Mouse (Mus musculus): ENCODE measurements around the gene Adcy9. TPM values are rescaled to one million over a fixed set of nuclear protein-coding genes. Genes with fewer than 3 reads are reported as not detected.

The Adcy9 gene
- 7.0 and 11.6 TPM in 2 replicates for total RNA-seq (2017)

DNA sequence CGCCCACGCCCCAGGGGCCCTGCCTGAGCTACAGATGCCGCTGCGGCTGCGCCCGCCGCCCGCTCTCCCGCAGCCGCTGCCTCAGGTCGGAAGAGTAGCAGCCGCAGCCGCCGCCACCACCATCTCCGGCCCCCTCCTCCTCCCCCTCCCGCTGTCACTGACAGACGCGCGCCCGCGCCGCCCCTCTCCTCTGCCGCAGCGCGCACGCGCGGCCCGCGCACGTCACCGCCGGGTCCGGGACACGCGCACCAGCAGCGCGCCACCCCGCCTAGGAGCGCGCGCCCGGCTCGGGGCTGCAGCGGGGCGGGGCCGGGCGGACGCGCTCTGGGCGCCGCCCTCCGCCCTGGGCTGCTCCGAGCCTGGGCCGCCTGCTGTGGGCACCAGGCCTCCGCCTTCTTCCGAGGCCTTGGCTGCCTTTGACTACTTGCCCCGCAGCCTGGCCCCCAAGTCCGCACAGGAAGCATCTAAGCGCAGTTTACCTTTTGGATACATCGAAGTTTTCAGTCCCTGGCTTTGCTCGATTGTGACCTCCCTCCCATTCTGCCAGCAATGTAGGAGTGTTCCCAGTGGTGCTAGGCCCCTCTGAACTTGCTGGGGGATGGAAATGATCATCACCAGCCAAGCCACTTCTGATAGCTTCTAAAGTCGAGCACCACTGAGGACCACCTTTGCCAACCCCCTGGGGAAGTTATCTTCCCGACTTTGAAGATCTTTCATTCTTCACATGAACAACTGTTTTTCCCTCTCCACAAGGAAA is at the start of gene Adcy9:
Gene Adcy9 (minus strand): TSS at position 201 of the 757 bp plus-strand sequence.
- ATAC-seq (replicated peaks; ENCODE audit: low read depth, poor library complexity, severe bottlenecking) = peak; percentile 72

DNA sequence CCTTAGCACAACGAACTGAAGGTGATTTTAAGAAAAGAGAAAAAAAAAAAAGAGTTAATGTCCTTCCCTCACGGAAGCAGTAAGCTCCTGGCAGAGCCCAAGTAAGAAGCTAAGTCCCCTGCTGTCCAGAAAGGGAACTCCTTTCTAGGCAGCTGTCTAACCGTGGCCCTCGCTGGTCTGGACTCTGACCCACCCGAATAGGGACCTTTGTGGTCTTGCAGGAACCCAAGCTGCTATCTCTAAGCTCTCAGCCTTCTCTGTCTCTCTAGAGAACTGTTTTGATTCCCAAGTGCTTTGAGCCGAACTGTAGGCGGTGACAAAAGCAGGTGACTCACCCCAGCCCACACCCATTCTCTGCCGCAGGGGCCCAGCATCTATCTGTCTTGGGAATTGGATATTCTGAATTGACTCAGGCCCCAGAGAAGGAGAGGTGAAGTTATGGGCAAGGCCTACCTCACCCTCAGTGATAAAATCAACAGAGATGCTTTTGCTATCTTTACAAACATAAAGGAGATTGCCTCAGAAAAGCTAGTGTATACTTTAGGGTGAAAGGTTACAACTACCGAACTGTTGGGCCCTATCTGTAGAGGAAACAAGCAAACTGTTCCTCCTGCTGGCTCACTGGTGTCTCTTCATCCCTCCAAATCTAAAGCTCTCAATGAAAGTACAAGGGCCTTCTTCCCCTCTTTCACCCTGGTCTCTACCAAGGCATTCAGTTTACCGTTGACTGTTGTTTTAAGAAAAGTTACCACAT is 49.5 kb upstream of the Adcy9 start:
- peak; percentile 80 for ATAC-seq (replicated peaks; ENCODE audit: low read depth, poor library complexity, severe bottlenecking)

GRCm38 (mm10) chr16:4464529-4465089 is 44.3 kb upstream of the Adcy9 start:
- peak; percentile 62 for ATAC-seq (replicated peaks; ENCODE audit: low read depth, poor library complexity, severe bottlenecking)

GRCm38 (mm10) chr16:4457927-4458326 is 37.6 kb upstream of the Adcy9 start:
- peak; percentile 43; the same call in 1 of the 2 replicates for ATAC-seq (replicated peaks; ENCODE audit: low read depth, poor library complexity, severe bottlenecking)

DNA sequence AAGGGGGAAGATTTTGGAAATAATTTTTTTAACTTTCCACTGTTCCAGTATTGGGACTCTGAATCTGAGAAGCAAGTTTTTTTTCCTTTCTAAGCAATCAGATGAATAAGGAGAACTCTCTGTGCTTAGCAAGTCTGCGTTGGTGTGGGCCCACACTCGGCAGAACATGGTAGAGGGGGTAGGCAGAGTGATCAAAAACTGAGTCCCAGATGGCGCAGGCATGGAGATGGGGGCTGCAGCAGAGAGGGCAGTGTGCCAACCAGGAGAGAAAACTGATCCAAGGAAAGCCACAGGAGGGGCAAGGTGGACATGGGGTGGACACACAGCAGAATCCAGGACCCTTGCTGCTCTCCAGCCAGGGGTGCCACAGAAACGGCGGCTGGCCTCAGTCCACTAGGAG is 36.1 kb upstream of the Adcy9 start:
- ATAC-seq (replicated peaks; ENCODE audit: low read depth, poor library complexity, severe bottlenecking) = no peak

DNA sequence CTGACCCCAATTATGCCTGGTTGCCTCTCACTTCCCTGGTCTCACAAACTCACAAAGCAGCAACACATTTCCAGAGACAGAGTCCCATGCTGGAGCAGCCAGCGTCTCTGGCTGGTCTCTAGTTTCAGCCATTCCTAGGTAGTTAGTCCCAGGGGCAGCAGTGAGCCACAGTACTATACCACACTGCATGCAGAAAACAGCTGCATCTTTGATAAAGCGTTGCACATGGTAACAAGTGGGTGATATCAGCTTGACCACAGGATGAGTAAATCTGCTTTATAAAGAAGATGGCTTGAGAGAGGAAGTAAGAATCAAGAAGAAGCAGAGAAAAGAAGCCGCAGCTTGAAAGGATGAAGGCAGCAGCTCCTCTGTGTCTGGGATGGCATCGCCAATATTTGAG is 35.4 kb upstream of the Adcy9 start:
- ATAC-seq (replicated peaks; ENCODE audit: low read depth, poor library complexity, severe bottlenecking) = peak; percentile 74

GRCm38 (mm10) chr16:4454563-4454962 is 34.3 kb upstream of the Adcy9 start:
- no peak for ATAC-seq (replicated peaks; ENCODE audit: low read depth, poor library complexity, severe bottlenecking)

GRCm38 (mm10) chr16:4449418-4449817 is 29.1 kb upstream of the Adcy9 start:
- ATAC-seq (replicated peaks; ENCODE audit: low read depth, poor library complexity, severe bottlenecking) = no peak

- peak; percentile 47; the same call in 1 of the 2 replicates for ATAC-seq (replicated peaks; ENCODE audit: low read depth, poor library complexity, severe bottlenecking)
Observed at GRCm38 (mm10) chr16:4448235-4448634, 27.9 kb upstream of the Adcy9 start.

GRCm38 (mm10) chr16:4446395-4446794 is 26.1 kb upstream of the Adcy9 start:
- ATAC-seq (replicated peaks; ENCODE audit: low read depth, poor library complexity, severe bottlenecking) = no peak

DNA sequence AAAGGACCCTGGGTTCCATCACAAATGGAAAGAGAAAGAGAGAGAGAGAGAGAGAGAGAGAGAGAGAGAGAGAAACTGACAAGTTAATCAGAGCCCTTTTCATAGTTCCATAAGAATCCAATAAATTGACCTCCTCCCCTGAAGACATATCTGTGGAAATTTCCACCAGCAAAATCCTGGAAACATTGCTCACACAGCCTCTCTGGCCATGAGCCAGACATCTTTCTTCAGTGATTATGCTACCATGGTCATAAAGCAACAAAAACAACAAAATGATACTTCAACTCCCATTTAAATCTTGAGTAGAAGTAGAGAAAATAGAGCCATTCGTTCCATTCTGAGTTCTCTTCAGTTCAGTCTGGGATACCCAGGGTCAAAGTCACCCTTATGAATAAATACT is 24.1 kb upstream of the Adcy9 start:
- ATAC-seq (replicated peaks; ENCODE audit: low read depth, poor library complexity, severe bottlenecking) = no peak

- ATAC-seq (replicated peaks; ENCODE audit: low read depth, poor library complexity, severe bottlenecking) = no peak
Observed at GRCm38 (mm10) chr16:4439302-4440066, 19.2 kb upstream of the Adcy9 start.

DNA sequence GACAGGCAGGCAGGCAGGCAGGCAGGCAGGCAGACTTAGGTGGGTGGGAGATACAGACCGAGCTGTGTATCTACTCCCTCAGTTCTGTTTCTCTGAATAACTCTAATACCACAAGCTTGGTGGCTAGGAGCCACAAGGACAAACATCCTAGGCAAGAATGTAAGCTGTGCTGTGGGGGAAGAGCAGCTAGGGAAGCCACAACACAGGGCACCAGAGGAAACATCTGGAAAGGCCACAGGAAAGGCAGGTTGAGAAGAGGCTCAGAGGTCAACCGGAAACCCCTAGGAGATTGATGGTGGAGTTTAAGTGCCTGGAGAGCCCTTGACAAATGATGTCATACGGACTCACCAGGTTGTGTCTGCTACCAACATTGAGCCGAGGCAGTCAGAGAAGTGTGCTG is 16.4 kb upstream of the Adcy9 start:
- peak; percentile 95 for ATAC-seq (replicated peaks; ENCODE audit: low read depth, poor library complexity, severe bottlenecking)

DNA sequence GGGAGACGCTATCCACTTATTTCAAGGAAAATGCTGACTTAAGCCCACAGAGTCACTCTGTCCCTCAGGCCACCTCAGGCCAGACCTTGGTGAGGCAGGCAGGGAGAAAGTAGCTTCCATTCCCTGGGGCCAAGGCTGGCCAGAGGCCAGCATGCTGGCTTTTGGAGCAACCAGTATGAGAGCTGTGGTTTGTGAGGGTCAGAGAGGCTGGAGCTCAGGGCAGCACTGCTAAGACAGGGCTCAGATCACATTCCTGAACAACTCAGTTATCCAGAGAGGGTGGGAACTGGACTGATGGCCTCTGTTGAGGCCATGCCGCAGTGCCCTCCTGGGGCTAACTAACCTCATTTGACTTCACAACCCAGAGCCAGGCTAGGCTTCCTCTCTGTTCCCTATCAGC is 15.1 kb upstream of the Adcy9 start:
- ATAC-seq (replicated peaks; ENCODE audit: low read depth, poor library complexity, severe bottlenecking) = no peak

DNA sequence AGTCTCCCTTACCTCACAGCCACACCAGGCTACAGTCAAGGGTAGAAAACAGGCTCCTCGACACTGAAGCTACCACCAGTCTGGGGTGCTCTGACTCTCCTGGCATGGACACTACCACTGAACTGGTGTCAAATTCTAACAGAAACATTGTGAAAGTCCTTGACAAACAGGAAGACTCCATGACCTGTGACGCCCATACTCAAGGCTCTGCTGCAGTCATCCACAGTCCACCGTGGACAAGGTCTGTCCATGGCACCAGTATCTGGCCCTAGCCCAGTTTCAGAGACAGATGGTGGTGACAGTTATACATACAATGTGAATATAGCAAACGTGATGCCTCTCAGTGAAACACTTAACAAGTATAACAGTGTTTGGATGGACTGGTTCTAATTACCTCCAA is 11.5 kb upstream of the Adcy9 start:
- ATAC-seq (replicated peaks; ENCODE audit: low read depth, poor library complexity, severe bottlenecking) = no peak

DNA sequence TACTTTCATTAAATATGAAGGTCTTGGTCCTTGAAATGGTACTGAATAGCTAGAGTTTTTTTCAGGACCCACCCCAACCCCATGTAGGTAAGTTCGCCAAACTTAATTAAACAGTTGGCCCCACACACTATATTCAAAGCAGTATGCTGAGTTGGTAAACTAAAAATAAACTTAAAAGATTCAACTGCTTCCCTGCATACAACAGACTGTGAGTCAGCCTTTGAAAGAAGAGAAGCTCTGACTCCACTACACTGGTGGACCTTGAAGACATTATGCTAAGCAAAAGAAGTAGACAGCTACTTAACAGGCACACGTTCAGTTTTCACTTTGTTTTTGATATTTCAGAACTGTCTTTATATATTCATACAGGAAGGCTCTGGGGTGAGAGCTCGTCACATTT is 10.7 kb upstream of the Adcy9 start:
- no peak for ATAC-seq (replicated peaks; ENCODE audit: low read depth, poor library complexity, severe bottlenecking)

- no peak for ATAC-seq (replicated peaks; ENCODE audit: low read depth, poor library complexity, severe bottlenecking)
Observed at GRCm38 (mm10) chr16:4430232-4430631, 9.9 kb upstream of the Adcy9 start.

DNA sequence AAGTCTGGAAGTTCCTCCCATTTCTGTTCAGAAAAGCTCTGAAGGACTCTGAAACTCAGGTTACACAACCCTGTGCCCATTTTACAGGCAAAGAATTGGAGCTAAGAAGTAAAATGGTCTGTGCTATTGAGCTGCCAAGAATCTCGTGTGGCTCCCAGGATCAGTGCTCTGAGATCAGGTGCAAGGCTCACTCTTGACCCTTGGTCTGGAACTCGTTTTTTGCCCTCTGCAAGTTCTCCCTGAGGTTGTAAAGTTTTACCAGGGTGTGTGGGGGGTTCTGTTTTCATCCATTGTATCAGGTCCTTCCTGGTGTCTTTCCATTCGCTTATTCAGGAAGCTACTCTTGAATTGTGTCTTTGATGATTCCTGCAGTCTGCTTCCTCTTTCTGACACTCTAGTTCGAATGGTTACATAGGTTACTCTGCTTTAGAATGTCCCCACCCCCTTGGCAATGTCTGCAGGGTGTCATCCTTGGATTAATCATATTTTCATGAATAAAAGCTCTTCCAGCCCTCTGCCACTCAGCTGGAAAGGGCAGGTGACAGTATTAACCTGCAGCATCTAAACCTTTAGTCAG is 5.4 kb upstream of the Adcy9 start:
- peak; percentile 84 for ATAC-seq (replicated peaks; ENCODE audit: low read depth, poor library complexity, severe bottlenecking)

- no peak for ATAC-seq (replicated peaks; ENCODE audit: low read depth, poor library complexity, severe bottlenecking)
Observed at GRCm38 (mm10) chr16:4423613-4424012, 3.3 kb upstream of the Adcy9 start.

DNA sequence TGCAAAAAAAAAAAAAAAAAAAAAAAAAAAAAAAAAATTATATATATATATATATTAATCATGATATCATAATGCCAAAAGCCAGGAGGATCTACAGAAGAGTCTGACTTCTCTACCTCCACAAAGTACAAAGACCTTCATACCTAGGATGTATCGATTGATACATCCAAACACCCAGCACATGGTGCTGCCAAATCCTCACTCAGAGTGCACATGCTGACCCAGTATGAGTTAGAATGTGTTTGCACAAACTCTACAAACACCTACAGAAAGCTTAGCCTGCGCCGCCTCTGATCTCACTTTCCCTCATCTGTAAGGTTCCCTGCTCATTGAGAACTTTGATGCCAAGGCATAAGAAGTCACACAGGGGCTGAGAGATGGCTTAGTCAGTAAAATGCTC is 2.7 kb upstream of the Adcy9 start:
- ATAC-seq (replicated peaks; ENCODE audit: low read depth, poor library complexity, severe bottlenecking) = no peak
